Mouse (Mus musculus) thymus, postnatal 10 days (tissue): ENCODE measurements at regions not wholly inside any gene's neighbourhood (a gene's known extent, or its start where the extent isn't known, plus 50 kb on each side); places are given as distances from the start of the nearest gene placed in this dataset.

ENCODE experiments used
- DNase-seq, 2 experiments: peaks; one replicate each; pipeline ENCODE4 v3.0.0; 2021; ENCODE audit warnings: low spot score in 2 of 2

DNA sequence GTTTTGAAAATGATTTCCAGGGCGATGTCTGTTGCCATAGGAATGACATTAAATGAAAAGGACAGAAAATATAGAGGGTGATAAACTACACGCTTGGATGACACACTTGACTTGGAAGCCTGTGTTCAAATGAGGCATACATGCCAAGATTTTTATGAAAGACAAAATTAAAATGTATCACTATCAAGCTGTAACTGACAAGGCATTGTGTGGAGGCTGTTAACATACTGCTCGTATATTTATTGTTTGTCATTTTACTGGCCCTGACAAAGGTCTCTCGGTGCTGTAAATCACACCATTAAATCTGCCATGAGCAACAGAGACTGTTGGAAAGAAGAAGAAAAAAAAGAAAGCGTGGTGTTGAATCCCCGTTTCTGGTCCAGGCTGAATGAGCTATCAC, 395.3 kb upstream of the Sall1 start:
- no peak for DNase-seq

DNA sequence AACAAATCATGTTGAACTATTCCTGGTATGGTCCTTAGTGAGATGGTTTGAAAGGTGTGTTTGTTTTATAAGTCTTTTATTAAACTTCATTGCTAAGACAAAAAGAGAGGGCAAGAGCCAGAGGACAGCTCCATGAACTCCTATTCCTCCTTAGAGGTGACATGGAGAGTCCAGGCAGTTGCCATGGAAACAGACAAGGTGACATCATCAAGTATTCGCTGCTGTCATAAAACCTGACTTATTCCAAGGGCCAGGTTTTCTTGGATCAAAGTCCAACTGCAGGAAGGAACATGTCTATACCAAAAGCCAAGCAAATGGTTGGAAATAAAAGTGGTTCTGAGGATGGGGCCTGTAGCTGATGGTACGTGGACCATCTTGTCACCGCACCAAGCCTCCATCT, 383.0 kb upstream of the Sall1 start:
- DNase-seq, result no peak

DNA sequence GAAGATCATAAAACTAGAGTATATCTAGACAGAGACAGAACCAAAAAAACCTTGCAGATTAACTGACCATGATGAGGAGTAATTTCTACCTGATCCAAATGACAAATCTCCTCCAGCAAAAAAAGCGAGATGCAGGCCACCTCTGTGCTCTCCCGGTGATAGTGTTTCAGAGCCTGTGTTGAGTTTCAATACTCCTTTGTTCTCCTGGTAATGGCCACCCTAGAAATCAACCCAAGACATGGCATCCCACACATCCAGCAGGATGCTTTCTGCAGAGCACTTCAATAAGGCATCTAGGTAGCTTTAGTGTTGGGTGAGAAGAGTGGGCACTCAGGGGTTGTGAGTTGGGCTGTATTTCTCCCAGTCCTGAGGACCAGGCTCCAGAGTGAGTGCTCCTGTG, 371.3 kb upstream of the Sall1 start:
- no peak for DNase-seq

DNA sequence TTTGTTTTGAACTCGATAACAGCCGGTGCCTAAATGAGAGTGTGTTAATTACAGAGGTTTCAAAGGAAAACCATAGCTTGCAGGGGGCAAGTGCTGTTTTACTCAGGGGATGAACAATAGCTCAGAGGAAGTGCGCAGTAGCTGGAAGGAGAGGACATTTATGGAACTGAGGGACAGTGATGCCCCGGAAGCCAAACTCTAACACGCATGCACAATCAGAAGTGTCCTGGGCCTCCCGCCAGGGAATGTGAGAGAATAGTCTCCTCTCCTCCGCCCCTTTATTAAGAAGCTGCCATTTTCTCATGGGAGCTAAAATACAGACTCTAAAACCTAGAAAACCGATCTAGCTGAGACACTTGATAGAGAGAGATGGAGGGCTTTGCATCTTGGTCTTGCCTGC, 368.5 kb upstream of the Sall1 start:
- DNase-seq, result no peak

DNA sequence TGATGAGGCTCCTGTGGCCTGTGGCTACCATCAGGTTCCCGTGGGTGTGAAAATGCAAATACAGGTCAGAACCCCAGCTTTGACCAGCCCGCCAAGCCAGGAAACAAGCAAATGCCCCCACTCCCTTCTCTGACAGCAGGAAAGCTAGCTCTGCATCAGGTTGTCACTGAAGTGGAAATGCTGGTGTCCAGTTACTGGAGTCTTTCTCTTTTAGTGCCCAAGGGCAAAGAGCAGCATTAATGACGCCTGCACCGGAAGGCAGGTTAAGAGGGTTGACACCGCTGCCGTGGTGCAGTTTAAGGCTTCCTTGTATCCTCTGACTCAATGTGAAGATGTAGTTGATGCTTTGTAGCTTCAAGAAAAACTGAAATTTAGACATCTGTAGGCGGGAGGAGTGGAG, 368.1 kb upstream of the Sall1 start:
- DNase-seq, result no peak

DNA sequence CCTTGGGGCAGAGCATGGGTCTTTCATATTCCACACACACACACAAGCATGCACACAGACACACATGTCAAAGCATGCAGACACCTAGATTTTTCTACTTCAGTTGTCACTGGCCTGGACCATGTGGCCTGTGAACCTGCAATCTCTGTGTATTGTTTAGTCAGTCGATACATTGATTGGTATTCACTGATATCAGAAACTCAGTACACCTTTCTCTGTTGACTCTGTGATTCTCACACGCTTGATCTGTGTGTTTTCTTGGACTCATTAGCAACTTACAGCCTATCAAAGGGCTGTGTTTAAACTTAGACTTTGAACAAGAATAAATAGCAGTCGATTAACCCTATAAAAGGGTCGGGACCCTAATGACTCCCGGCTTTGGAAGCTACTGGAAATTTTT, 362.7 kb upstream of the Sall1 start:
- no peak for DNase-seq

DNA sequence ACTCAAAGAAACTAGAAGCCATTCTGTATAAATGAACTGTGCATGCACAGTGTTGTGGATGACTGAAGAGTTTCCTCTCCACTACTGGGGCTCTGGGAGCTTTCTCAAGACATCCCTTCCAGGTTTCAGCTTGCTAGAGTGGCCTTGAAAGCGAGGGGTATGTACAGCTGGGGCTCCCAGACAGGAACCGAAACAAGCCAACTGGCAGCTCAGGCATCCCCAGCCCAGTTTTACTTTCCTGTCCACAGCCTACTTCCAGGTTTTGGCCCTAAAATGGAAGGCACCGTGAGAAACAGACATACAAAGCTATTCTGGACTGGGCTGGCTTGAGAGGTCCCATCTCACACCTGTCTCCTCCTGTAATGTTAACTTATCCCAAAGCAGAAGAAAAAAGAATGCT, 360.3 kb upstream of the Sall1 start:
- DNase-seq, result no peak

DNA sequence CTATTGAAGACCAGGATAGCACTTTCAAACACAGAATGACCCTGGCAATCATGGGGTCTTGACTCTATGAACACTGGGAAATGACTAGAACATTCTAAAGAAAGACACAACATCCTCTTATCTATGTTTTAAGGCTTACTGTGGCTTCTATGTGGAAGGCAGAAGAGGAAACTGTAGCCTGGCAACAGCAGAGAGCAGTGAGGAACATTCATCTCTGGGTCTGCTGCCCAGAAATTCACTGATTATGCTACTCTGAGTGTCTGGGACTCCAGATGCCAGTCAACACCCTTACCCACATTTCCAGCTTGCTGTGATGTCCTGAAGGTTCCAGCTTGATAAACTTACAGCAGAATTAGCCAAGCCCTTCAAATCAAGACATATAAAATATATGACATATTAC, 352.7 kb upstream of the Sall1 start:
- no peak for DNase-seq

DNA sequence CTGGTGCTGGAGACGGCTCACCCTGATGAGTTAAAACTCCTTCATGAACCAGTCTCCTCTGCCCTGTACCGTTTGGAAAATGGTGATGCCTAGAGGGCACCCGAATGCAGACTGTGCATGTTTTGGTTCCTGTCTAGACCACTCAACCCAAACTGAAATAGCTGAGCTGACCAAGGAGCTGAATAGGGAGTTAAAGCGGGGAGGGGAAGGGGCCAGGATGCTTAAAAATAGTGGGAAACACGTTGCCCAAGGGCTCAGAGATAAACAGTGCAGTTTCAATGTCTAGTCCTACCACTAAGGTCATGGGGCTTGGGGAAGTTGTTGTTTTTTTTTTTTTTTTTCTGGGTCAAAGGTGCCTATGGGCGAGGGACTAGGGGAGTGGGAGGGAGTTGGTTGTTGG, 348.8 kb upstream of the Sall1 start:
- DNase-seq, result no peak

DNA sequence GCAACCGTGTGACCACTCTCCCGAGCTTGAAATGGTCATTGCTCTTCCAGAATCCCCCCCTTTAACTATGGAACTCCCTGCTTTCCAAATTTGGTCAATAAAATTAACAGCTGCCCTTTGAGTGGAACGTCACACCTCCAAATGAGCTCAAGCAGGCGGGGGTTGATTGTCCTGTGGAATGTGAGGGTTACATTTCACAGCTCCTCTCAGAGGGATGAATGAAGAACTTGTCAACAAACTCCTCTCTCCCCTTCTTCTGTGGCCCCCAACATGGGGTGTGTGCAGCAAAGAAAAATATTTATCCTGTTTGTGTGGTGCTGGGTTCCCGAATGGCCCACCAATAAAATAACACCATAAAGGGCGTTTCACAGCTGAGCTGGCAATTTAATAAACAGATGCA, 344.8 kb upstream of the Sall1 start:
- DNase-seq, result no peak

DNA sequence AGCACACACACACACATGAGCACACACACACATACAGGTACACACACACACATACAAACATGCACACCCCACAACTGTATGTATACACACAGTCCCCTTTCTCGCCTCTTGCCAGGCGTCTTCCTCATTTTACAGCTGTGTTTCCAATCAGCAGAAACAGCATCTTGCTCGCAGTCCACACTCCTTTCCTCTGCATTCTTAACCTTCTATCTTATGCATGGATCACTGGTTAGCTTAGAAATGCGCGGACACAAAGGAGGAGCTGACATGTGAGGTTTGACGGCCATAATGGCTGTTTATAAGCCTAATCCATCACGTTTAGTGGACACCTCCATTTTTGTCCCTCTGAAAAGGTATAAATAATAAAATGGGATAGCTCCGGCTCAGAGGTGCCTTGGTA, 343.3 kb upstream of the Sall1 start:
- DNase-seq, result no peak

DNA sequence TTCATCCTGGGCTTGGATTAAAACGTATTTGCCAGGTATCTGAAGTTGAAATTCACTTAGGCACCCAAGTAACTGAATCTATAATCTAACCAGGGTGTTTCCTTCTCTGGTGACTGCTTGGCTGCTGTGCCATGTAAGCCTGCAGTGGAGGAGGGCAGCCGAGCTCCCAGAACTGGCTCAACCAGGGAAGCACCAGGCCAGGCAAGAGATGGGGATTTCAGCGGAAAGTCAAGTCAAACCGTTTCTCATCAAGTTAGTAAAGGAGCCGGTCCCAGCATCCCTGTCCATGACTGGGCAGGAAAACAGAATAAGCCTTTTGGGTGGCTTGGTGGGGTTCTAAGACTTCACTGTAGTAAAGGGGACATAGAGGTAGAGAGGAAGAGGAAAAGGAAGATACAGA, 341.1 kb upstream of the Sall1 start:
- no peak for DNase-seq

DNA sequence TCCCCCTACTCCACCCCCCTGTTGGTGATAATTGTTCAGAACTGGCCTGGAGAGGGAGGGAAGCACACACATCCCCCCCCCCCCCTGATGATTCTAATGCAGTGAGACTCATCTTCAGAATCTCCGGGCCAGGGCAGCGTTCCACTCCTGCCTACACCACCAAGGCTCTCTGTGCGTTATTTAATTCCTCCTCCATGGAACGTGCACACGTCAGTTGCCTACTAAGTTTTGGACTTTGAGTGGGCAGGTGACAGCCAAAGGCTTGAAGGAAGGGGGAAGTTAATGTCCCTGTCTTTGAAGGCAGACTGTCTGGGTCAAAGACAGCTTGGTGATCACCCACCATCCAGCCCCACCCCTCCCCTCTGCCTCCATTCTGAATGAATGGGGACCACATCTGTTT, 339.8 kb upstream of the Sall1 start:
- DNase-seq, result no peak

DNA sequence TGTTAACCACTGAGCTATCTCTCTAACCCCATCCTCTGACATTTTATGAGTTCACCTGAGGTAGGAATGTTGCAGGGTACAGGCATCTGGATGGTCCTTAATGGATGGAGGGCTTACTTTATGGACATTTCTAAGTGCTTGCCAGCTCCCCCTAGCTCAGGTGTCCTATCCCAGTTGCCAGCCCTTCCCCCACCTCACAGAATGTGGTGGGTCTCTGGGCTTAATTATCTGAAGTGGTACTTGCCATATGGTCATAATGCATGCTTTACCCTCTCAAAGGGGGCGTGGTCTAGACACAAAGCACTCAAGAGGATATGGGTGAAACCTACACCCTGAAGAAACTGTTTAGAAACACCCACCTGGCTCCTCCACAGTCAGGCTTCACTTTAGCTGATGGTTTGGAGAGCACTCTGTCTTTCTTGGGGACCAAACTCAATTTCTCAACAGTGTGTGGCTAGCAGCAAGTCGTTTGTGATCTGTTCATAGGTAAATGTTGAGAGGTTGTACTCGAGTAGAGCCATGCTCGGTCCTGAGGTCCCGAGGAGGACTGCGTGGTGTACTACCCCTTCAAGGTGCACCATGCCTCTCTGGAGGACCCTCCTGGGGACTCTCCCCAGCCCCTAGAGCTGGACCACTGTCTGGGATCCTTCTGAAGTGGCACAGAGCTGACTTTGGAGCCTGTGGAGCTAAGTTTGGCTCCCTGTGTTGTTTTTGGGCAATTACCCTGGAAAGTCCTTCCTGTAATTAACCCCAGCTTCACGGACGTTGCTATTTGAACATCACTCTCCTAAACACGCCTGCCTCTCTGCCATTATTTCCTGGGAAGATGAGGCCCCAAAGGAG, 338.8 kb upstream of the Sall1 start:
- no peak for DNase-seq

DNA sequence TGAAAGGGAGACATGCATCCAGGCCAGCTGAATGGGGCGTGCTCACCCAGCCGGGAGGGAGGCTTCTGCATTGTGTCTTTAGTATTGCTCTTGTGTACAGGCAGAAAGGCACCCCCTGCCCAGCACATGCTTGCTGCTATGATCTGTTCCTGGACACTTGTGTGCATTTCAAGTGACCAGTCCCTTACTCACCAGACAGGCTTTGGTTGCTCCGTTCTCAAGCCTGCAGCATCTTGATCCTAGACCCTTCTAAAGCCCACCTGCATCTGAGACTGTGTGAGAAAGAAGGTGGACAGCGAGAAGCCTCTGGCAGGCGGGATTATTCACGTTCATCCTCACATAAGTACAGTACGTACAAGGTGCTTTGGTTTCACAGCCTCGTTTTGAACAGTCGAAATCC, 336.5 kb upstream of the Sall1 start:
- DNase-seq, result no peak

DNA sequence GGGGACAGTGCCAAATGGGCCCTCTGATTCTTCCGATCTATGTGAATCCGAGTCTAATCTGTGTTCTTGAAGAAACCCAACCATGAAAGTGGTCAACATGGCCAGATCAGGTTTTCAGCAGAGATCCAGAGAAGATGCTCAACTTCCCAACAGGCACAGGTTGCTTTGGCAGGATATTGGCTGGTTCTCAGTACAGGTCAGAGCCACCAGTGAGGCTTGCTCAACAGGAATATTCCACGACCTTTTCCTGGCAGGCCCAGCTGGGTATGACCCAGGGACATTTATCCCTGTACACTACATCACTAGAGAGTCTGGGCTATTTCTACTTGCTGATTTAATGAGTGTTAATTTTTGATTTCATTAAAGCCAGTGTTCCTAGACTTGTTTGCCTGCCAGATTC, 328.8 kb upstream of the Sall1 start:
- no peak for DNase-seq

DNA sequence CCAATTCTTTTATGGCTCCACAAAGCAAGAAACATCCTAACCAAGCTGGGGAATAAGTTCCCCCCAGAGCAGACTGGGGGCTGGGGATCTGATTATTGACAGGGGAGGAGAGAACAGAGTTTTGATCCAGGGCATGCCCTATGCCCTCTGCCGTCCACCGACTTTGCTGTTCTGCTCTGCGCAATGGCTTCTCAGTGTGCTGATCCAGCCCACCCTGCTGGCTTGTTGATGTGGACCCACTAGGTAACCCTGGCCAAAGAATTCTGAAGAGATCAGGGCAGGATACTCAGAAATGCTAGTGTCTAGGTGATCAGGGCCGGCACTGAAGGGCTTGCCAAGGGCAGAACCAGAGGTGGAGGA, 327.8 kb upstream of the Sall1 start:
- DNase-seq, result no peak

DNA sequence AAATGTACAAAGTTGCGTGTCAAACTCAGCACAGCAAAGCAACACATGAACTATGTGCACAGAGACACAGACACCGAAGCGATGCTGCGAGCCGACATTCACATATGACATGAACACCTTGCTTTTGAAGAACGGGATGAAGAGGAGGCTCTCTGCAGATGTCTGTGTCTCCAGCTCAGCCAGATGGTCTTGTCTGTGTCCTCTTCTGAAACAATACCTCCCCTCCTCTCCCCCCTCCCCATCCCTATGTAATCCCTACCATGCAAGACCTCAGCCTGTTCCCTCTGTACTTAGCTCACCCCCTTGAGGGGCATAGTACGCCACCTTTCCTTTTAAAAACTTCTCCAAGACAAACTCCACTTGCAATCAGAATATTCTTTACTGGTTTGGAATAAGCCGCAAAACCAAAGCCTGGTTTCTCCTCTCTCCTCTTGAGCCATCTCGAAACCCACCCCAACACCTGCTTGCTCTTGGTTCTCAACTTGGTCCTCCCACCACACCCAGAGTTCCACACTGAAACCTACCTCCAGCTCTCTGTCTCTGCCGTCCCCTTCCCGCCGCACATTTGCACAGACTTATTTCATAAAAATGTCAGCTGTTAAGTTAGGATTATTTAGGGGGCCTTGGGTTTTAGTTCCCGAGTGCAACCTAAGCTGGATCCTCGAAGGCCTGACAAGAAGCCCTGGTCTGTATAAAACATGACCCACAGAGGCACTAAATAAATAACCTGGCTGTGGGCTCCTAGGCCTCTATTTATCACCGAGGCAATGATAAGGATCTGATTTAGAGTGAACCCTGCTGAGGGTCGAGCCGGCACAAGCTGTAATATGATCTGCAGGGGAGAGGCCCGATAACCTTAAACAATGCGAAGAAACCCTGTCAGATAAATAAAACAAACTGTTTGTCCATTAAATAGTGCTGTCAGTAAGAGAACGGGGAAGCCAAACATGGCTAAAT, 327.1 kb upstream of the Sall1 start:
- no peak for DNase-seq

DNA sequence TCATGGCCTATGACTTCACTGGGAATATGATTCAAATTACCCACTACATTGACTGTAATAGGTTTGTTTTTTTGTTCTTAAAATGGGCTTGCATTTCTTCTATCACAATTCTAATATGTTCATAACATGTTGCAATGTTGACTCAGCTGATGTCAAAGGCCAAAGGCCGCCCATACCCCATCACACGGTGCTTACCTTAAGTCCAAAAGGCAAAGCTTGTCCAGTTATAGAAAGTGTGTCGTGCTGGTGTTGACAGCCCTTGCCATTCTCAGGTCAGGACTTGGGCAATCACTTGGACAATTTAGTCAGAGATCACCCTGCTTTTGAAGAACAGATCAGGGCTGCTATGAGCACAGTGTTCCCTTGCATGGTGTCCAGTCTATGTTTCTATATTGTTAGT, 321.5 kb upstream of the Sall1 start:
- no peak for DNase-seq

DNA sequence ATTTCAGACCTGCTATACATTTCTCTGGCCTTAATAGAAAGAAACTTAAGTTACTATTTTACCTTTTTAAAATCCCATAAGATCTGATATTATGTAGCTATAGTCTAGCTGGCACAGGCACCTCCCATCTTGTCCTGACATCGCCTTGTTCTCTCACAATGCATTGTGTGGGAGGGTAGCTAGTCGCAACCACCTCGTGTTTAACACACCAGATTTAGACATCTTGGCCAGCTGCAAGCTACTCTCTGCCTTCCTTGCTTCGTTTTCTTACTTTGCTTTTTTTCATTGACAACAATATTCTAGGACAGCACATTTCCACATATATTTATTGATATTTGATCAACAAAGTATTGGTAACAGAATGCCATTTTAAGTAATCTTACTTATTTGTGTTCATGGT, 314.4 kb upstream of the Sall1 start:
- DNase-seq, result no peak

DNA sequence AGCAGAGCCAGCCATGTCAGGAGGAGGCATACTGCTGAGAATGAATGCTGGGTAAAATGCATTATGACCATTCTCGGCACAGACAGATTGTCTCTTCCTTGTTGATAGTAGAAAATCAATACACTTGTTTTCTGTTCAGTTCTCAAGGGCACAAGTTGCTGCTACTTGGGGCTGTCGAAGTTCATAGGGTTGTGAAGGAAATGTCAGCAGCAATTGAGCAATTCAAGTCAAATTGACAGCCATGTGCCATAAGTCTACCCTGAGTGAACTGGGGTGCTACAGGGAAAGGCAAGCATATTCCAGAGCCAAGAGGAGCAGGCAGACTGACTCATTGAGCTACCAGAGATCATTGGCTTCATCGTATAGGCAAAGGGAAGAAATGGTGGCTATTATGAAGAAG, 301.6 kb upstream of the Sall1 start:
- no peak for DNase-seq

DNA sequence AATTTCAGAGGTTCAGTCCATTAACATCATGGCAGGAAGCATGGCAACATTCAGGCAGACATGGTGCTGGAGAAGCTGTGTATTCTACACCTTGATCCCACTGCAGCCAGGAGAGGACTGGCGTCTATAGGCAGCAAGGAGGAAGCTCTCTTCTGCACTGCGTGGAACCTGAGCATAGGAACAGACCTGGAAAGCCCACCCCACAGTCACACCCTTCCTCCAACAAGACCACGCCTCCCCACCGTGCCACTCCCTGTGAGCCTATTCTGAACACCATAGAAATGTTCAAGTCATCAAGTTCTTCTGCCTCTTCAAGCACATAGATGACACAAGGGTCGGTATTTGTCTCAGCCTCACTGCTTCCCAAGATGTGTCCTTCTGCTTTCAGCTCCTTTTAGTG, 297.7 kb upstream of the Sall1 start:
- DNase-seq, result no peak

DNA sequence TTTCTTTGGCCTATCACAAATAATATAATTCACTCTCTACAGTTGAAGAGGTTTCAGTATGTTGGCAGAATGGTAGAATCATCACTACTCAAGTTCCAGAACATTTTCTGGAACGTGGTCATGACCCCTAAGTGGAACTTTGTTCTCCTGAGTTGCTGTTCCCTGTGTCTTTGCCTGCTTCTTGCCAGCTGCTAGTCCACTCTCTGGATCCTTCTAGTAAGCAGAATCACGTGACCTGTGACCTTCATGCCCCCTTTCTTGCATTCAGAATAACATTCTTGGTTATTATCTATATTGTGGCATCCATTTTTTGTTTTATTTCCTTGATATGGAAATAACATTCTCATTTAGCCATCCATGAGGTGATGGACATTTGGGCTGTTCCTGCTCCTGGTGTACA, 291.5 kb upstream of the Sall1 start:
- no peak for DNase-seq
